Mouse (Mus musculus): ENCODE results near the gene Rad51. TPM values are rescaled to one million over a fixed set of nuclear protein-coding genes. Genes with fewer than 3 reads are reported as not detected.
A peak's percentile ranks its signal among the peaks of the same experiment; 100 is the strongest.

The Rad51 gene
- polyA plus RNA-seq (2012; rRNA removed), result 1.6 and 2.5 TPM in 2 replicates

DNA sequence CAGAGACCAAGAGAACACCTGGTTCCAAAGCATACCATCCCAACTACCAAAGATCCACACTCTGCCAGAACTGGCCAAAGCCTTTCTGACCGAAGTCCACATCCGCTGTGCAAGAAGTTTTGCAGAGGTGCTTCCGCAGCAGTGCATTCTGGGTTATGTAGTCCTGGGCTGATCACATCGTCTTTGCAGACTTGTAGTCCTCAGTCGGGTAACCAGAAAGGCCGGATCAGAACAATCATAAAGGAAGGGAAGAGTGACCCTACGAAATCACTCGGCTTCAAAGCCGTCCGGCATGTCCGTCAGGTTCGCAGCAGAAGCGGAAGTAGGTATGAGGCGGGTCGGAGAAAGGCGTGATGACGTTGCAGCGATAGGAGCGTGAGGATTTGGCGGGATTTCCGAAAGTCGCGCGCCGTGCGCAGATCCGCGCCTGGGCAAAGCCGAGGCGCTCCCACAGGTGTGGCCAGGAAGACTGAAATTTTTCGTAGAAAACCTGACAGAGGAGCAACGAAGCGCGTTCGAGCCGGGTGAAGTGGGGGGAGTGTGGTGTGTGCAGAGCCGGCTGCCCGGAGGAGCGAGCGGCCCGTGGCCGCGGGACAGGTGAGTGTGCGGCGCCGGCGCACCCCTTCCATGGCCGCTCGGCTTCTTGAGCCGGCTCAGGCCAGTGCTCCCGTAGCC lies at the start of gene Rad51:
Rad51 (plus strand) TSS at position 356 of the 675 bp plus-strand sequence.
- peak; percentile 76 for DNase-seq (ENCODE audit: low spot score)

GRCm38 (mm10) chr2:119072397-119072796 lies 40.2 kb upstream of the Rad51 start:
- DNase-seq (ENCODE audit: low spot score), result no peak

- no peak for DNase-seq (ENCODE audit: low spot score)
These were observed 26.4 kb upstream of the Rad51 start for GRCm38 (mm10) chr2:119086156-119086555.

DNA sequence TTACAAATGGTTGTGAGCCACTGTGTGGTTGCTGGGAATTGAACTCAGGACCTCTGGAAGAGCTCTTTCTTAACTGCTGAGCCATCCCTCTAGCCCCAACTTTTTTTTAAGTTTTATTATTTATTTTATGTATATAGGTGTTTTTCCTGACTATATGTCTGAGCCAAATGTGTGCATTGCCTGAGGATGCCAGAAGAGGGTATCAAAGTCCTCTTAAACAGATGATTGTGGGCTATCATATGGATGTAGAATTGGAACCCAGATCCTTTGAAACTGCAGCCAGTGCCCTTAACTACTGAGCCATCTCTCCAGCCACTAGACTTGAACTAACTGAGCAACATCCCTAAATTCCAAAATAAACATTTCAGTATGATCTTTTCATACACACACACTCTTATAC lies 11.0 kb upstream of the Rad51 start:
- DNase-seq (ENCODE audit: low spot score), result no peak

GRCm38 (mm10) chr2:119106583-119106982 lies 6.0 kb upstream of the Rad51 start:
- no peak for DNase-seq (ENCODE audit: low spot score)

DNA sequence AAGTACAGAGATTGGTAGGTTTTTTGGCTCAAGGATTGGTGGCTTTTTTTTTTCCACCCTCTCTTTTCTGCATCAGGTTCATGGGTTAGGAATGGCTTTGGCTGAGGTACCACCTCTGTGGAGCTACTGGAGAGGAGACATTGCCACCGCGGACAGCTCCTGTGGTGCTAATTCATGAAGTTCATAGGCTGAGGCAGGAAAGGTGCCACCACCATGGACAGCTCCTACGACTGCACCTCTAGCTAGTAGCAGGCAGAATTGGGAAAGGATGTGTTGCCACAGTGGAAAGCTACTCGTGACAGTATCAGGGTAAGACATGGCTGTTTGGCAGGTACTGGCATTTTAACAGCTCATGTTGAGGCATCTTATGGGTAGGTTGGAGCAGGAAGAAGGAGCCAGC lies 4.0 kb upstream of the Rad51 start:
- DNase-seq (ENCODE audit: low spot score), result no peak

DNA sequence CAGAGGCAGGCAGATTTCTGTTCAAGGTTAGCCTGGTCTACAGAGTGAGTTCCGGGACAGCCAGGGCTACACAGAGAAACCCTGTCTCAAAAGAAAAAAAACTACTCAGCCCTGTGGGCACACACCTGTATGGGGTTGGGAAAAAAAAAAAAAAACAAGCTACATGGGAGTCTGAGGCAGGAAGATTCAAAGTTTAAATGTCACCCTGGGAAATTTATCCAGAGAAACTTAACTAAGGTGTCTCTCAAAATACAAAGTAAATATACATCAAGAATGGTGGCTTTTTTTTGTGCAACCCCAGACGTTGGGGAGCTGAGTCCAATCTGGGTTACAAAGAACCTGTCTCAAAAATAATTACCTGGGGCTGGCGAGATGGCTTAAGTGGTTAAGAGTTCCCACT lies 1.5 kb upstream of the Rad51 start:
- no peak for DNase-seq (ENCODE audit: low spot score)

GRCm38 (mm10) chr2:119113121-119113925 lies 730 bp downstream of the Rad51 start:
- no peak for DNase-seq (ENCODE audit: low spot score)

DNA sequence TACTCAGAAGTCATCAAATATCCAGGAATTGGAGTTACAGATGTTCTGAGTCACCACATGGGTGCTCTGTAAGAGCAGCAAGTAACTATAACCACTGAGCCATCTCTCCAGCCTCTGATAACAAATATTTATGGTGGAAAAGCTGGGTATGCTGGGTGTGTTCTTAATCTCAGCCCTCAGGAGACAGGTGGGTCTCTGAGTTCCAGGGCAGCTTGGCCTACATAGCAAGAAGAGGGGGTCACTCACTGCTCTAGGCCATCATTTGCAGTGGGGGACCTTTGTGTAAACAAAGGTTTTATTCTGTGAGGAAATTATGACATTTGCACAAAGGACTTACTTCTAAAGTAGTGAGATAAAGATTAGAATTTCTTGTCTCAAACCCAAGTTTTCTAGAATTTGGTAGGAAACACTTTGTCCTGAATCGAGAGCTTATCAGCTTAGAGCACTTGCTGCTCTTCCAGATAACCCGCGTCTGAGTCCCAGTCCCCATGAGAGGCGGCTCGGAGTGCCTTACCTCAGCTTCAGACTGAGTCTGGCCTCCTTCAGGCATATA lies 23.8 kb downstream of the Rad51 start:
- DNase-seq (ENCODE audit: low spot score), result no peak

DNA sequence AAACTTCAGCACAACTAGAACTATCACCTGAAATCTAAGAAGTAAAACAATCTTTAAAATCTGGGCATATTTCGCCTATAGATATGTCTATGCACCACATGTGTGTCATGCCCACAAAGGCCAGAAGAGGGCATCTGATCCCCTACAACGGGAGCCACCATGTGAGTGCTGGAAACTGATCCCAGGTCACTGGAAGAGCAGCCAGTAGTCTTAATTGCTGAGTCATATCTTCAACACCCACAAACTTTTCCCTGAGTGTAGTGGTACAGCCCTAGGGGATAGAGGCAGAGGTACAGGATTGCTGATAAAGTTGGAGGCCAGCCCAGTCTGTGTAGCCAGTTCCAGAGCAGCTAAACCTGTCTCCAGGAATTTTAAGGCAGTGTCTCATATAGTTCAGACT lies 32.6 kb downstream of the Rad51 start:
- DNase-seq (ENCODE audit: low spot score), result no peak

- no peak for DNase-seq (ENCODE audit: low spot score)
These were observed 33.8 kb downstream of the Rad51 start for GRCm38 (mm10) chr2:119146435-119146834.

DNA sequence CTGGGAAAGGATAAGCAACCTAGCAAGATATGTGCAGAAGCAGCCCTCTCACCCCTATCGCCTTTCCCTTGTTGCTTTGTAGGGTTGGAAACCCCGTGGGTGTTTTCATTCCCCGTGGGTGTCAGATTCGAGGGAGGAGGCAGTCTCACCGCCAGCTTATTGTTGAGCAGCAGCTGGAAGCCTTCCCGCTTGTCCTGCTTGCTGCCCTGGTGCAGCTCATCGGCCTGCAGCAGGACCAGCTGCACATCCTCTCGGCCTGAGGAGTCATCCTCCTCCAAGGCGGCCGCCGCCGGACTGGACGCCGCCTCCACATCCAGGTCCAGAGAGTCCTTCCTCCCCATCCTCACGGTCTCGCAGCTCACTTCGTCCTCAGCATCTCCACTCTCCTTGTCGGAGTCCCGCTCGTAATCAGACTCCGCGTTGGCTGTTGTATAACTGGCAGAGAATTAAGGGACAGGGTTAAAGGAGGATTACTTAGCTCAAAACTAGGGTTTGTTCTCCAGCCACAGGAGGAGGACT lies 34.6 kb downstream of the Rad51 start:
- DNase-seq (ENCODE audit: low spot score), result no peak

DNA sequence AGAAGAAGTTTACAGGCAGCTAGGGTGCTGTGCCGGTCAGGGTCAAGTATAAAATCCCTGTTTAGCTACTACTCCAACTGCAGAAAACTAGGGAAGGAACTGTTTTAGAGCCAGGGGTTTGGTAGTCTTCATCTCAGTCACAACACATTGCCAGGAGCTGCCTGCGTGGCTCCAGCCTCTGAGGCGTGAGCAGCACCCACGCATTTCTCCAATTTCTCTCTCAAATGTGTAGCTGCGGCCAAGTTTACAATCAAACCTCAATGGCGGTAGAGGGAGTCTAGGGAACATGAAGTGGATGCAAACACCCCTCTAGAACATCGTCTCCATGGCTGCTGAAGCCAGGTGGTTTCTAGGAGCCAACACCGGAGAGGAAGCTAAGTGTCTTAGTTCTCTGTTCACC lies 35.2 kb downstream of the Rad51 start:
- no peak for DNase-seq (ENCODE audit: low spot score)

GRCm38 (mm10) chr2:119152255-119152654 lies 39.7 kb downstream of the Rad51 start:
- no peak for DNase-seq (ENCODE audit: low spot score)

DNA sequence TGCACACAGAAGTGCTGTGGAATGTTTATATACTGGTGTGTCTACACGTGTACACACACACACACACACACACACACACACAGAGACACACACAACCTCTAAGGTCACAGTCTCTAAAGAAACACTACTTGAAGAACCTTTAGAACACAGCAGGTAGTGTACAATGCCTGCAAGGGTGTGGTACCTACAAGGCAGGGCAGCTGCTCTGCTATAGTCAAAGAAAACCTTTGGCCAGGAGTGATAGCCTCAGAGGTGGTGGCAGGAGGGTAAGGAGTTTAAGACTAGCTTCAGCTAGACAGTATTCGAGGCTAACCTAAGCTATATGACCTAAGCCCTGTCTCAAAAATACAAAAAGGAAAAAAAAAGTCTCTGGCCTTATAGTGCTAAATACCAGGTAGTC lies 42.1 kb downstream of the Rad51 start:
- no peak for DNase-seq (ENCODE audit: low spot score)

- no peak for DNase-seq (ENCODE audit: low spot score)
These were observed 42.8 kb downstream of the Rad51 start for GRCm38 (mm10) chr2:119155388-119155787.

GRCm38 (mm10) chr2:119156081-119156680 lies 43.6 kb downstream of the Rad51 start:
- DNase-seq (ENCODE audit: low spot score), result no peak

GRCm38 (mm10) chr2:119156681-119157572 lies 44.3 kb downstream of the Rad51 start, which contains the start of gene Rmdn3:
Gene Rmdn3, minus strand, starts transcription at chr2:119157034.
- DNase-seq (ENCODE audit: low spot score), result peak; percentile 80

GRCm38 (mm10) chr2:119157836-119158235 lies 45.2 kb downstream of the Rad51 start:
- DNase-seq (ENCODE audit: low spot score), result no peak

GRCm38 (mm10) chr2:119161247-119161646 lies 48.7 kb downstream of the Rad51 start:
- no peak for DNase-seq (ENCODE audit: low spot score)

GRCm38 (mm10) chr2:119163135-119163534 lies 50.5 kb downstream of the Rad51 start:
- no peak for DNase-seq (ENCODE audit: low spot score)

All from urinary bladder, adult 2 months (tissue).